Mouse (Mus musculus): ENCODE measurements at regions not wholly inside any gene's neighbourhood (a gene's known extent, or its start where the extent isn't known, plus 50 kb on each side); places are given as distances from the start of the nearest gene placed in this dataset.

DNA sequence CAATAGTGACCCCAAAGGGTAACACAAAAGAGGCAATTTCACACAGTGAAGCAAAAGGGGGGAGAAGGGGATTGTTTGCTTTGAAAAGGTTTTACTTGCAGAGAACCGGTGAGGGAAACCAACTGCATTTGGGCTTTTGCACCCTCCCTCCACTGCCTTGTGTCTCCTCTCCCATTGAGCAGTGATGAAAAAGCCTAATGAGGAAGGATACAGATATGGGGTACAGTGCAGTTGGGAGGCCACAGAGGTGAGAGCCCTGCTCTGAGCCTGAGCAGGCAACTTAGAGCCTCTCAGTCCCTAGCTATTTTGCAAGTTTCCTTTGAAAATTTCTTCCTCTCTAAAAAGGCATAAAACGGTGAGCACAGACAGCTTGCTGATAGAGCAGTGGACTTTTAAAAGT, 245.2 kb downstream of the Pdcd6ip start:
- TF ChIP-seq CTCF (IDR thresholded peaks at IDR 0.05; ENCODE audit: low read depth, low read length) (no peak), POLR2A (IDR thresholded peaks at IDR 0.05; ENCODE audit: insufficient read depth, low read length) (no peak), EP300 (IDR thresholded peaks at IDR 0.05; ENCODE audit: insufficient read depth, low read depth, low read length) (no peak)

All from ES-Bruce4 (cell line).